In genomic region chr7:47131840-47132179, GRCm38 (mm10) we compare ENCODE assay signal across 7 mouse cellular contexts. TPM values are rescaled to one million over a fixed set of nuclear protein-coding genes. Genes with fewer than 3 reads are reported as not detected.
A peak's percentile ranks its signal among the peaks of the same experiment; 100 is the strongest.
DNase-seq lines count a peak whose midpoint lies in the region; ATAC-seq and TF ChIP-seq lines count a peak whose summit lies in the region.

No protein-coding gene starts in this region.

- H3K27me3 ChIP-seq in lung, postnatal 0 days (replicated peaks; ENCODE audit: insufficient read depth, low read length), result peaks cover 28% of the 10 kb centered on the region
- H3K27me3 ChIP-seq in forebrain, embryonic 15.5 days, result peaks cover 13% of the 10 kb centered on the region; the same call in 1 of the 2 replicates
- peaks cover 67% of the 10 kb centered on the region for H3K27me3 ChIP-seq in limb, embryonic 15.5 days
- peaks cover 57% of the 10 kb centered on the region for H3K27me3 ChIP-seq in stomach, embryonic 16.5 days (ENCODE audit: control insufficient read depth, insufficient read depth, low read length)

- H3K9ac ChIP-seq in lung, postnatal 0 days (replicated peaks; ENCODE audit: low read depth), result no peak overlapping the region
- H3K9ac ChIP-seq in forebrain, embryonic 15.5 days (replicated peaks), result peak overlapping the region; percentile 76
- 0 out of 2 replicates have a peak overlapping the region, but pooled peaks have one; percentile 37 for H3K9ac ChIP-seq in limb, embryonic 15.5 days
- peak overlapping the region; percentile 67 for H3K9ac ChIP-seq in stomach, embryonic 16.5 days (ENCODE audit: low read length)

- no peak overlapping the region for H3K27ac ChIP-seq in lung, postnatal 0 days (ENCODE audit: low read length)
- H3K27ac ChIP-seq in forebrain, embryonic 15.5 days (replicated peaks), result peak overlapping the region; percentile 85
- H3K27ac ChIP-seq in limb, embryonic 15.5 days, result no peak overlapping the region
- H3K27ac ChIP-seq in stomach, embryonic 16.5 days (ENCODE audit: low read length), result no peak overlapping the region

- peak overlapping the region; percentile 53 for H3K4me3 ChIP-seq in lung, postnatal 0 days (ENCODE audit: low read depth, low read length)
- H3K4me3 ChIP-seq in forebrain, embryonic 15.5 days, result peak overlapping the region; percentile 74
- peak overlapping the region; percentile 52 for H3K4me3 ChIP-seq in limb, embryonic 15.5 days
- peak overlapping the region; percentile 58 for H3K4me3 ChIP-seq in stomach, embryonic 16.5 days (replicated peaks; ENCODE audit: low read length)

- no peak for DNase-seq in lung, postnatal 0 days (ENCODE audit: low spot score)
- no peak for DNase-seq in lung, postnatal 36 days
- no peak for DNase-seq in left cerebral cortex, adult 8-10 months (ENCODE audit: low spot score in 2 of 2)
- DNase-seq in ovary, postnatal 10 days (ENCODE audit: low spot score), result no peak

- H3K9me3 ChIP-seq in lung, postnatal 0 days (ENCODE audit: low read length), result no peaks in the 10 kb centered on the region
- no peaks in the 10 kb centered on the region for H3K9me3 ChIP-seq in forebrain, embryonic 15.5 days
- H3K9me3 ChIP-seq in limb, embryonic 15.5 days, result no peaks in the 10 kb centered on the region
- H3K9me3 ChIP-seq in stomach, embryonic 16.5 days (replicated peaks; ENCODE audit: control insufficient read depth, low read length), result no peaks in the 10 kb centered on the region

- ATAC-seq in lung, postnatal 0 days, result no peak
- peak; percentile 43; the same call in 1 of the 2 replicates for ATAC-seq in forebrain, embryonic 15.5 days (replicated peaks)
- no peak for ATAC-seq in limb, embryonic 15.5 days (ENCODE audit: insufficient number of reproducible peaks, low FRiP score, low TSS enrichment, low read depth)
- ATAC-seq in stomach, embryonic 16.5 days (ENCODE audit: insufficient read depth, low FRiP score), result no peak

- peak overlapping the region; percentile 85 for H3K4me2 ChIP-seq in lung, postnatal 0 days (replicated peaks; ENCODE audit: low read depth, low read length)
- H3K4me2 ChIP-seq in forebrain, embryonic 15.5 days (replicated peaks), result peak overlapping the region; percentile 77
- peak overlapping the region; percentile 99 for H3K4me2 ChIP-seq in limb, embryonic 15.5 days
- H3K4me2 ChIP-seq in stomach, embryonic 16.5 days (ENCODE audit: low read depth, low read length), result peak overlapping the region; percentile 98

- 1% methylated on average over 10 of the region's 15 CpGs for WGBS in lung, postnatal 0 days
- under 1% methylated on average over 15 of the region's 15 CpGs for WGBS in forebrain, embryonic 15.5 days
- under 1% methylated on average over 15 of the region's 15 CpGs for WGBS in limb, embryonic 15.5 days
- 1% methylated on average over 15 of the region's 15 CpGs for WGBS in stomach, embryonic 16.5 days

- no peak for TF ChIP-seq EP300 in lung, postnatal 0 days (IDR thresholded peaks at IDR 0.05)

- TF ChIP-seq CTCF in lung, postnatal 0 days (IDR thresholded peaks at IDR 0.05), result no peak

- H3K4me1 ChIP-seq in lung, postnatal 0 days (ENCODE audit: insufficient read depth, low read depth, low read length), result no peaks in the 10 kb centered on the region
- peaks cover 14% of the 10 kb centered on the region for H3K4me1 ChIP-seq in forebrain, embryonic 15.5 days
- H3K4me1 ChIP-seq in limb, embryonic 15.5 days, result peaks cover 19% of the 10 kb centered on the region
- H3K4me1 ChIP-seq in stomach, embryonic 16.5 days (ENCODE audit: control insufficient read depth, insufficient read depth, low read length), result peaks cover 15% of the 10 kb centered on the region

- H3K36me3 ChIP-seq in lung, postnatal 0 days (ENCODE audit: insufficient read depth, low read length), result no peaks in the 10 kb centered on the region
- no peaks in the 10 kb centered on the region for H3K36me3 ChIP-seq in forebrain, embryonic 15.5 days
- H3K36me3 ChIP-seq in limb, embryonic 15.5 days, result no peaks in the 10 kb centered on the region
- no peaks in the 10 kb centered on the region for H3K36me3 ChIP-seq in stomach, embryonic 16.5 days (ENCODE audit: control insufficient read depth, insufficient read depth, low read length)

RNA-seq across cellular contexts. Expression of gene Ptpn5, which starts 1.7 kb away (rescaled TPM):
- polyA plus RNA-seq in lung, postnatal 0 days (2015; fragmentation: Nextera tagmentation; extraction: Ambion mirVana), result 1.2 and 1.7 TPM in 2 replicates
- 69.6 and 72.1 TPM in 2 replicates for polyA plus RNA-seq in forebrain, embryonic 15.5 days (2015; fragmentation: Nextera tagmentation; extraction: Ambion mirVana)
- 0.09 and 0.50 TPM in 2 replicates for polyA plus RNA-seq in limb, embryonic 15.5 days (2015; fragmentation: Nextera tagmentation; extraction: Ambion mirVana)
- polyA plus RNA-seq in stomach, embryonic 16.5 days (2015; fragmentation: Nextera tagmentation; extraction: Ambion mirVana), result 1.2 and 1.3 TPM in 2 replicates
- 100 to 1,000 TPM; 190 to 224 (median 202) TPM for total RNA-seq in left cerebral cortex, adult 8-10 months (2022)

Comparison
In these comparisons a context has a peak if more than half of its experiments do, and no peak if none do; other contexts are left out.
1. RNA of gene Ptpn5, which starts 1.7 kb away (polyA plus RNA-seq): 69.6 to 72.1 TPM in forebrain, embryonic 15.5 days; 1.2 to 1.3 TPM in stomach, embryonic 16.5 days, 1.2 to 1.7 TPM in lung, postnatal 0 days and 0.09 to 0.50 TPM in limb, embryonic 15.5 days; every median in the first group is over 10 times any median in the second.
2. Peak in every context shown above with its lines, with median percentiles within 50 percentile points of each other: H3K4me2 ChIP-seq and H3K4me3 ChIP-seq.